Mouse (Mus musculus) CD4-positive, CD25-positive, alpha-beta regulatory T cell, adult 2 months (primary cell): ENCODE results near the gene Prr5l.

Experiments
- DNase-seq: peaks from one replicate; pipeline ENCODE4 v3.0.0-alpha.2; 2012; ENCODE audit warnings: low read depth, low spot score

The Prr5l gene

GRCm38 (mm10) chr2:101881471-101882162, 1.2 kb downstream of the Prr5l start:
- DNase-seq: no peak

GRCm38 (mm10) chr2:101871179-101871578, 11.6 kb downstream of the Prr5l start:
- peak; percentile 70 for DNase-seq

DNA sequence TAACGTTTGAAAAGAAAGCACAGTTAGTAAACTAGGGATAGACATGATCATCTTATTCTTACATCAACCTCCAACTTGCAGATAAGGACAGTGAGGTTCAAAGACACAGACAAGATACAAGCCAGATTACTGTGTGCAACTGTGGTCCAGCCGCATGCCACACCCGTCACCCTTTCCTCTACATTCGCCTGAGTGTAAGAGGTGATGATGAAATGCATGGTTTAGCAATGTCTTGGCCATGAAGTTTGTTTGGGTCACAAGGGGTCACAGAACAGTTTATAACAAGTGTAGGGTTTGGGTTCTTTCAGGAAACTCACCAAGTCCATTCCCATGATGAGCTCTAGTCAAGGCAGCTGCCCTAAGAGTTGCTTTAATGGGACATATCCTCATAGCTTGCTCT, 14.1 kb downstream of the Prr5l start:
- DNase-seq: no peak

- DNase-seq: no peak
Measured at GRCm38 (mm10) chr2:101862219-101863123, 20.4 kb downstream of the Prr5l start.

GRCm38 (mm10) chr2:101860920-101861485, 21.8 kb downstream of the Prr5l start:
- DNase-seq: no peak

DNA sequence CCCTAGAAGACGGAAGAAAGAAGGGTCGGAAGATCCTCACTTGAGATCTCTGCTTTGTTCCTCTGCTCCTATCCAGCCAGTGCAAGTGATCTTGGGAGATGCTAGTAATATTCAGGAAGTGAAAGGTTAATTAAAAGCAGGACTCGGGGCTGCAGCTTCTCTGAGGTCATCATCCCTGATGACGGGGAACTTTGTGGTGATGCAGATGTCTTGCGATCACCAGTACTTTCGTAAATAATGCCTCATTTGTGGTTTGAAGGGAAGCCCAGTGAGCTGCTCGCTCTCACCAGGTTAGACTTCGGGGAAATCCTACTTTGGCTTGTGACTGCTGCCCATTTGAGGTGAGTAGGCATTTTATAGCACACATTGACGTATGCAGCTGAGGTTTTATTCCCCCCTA, 26.7 kb downstream of the Prr5l start:
- no peak for DNase-seq

DNA sequence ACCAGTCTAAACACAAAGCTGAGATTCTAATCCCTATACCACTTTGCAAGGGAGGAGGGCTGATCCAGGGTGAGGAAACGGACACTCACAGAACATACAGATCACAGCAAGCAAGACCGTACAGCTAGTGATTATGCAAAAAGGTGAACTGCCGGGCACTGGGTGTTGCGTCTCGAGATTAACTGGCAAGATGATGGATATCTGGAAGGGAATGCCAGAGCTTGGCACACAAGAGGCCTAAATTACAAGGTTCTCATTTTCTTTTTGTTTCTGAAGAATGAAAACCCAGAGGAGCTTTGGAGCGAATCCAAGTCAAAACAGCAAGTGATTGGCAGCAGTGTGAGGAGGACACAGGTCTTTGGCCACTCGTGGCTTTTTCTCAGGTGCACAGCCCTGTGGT, 28.0 kb downstream of the Prr5l start:
- DNase-seq: no peak

DNA sequence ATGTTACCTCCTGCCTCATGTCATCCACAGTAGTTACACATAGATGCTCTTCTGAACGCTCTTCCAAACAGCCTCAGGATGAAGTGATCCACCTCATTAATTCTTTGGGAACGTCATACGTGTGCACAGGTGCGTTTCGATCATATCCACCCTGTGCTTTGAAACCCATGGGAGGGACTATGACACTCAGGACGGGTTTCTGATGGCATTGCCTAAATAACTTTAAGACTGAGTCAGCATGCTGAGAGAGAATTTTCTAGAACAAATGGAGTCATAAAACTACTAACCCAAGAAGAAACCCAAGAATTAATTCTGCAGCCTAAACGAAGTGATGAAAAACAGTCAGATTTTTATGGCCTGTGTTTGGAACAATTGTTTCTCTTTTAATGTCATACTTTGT, 40.1 kb downstream of the Prr5l start:
- DNase-seq: no peak

GRCm38 (mm10) chr2:101834816-101835523, 47.9 kb downstream of the Prr5l start:
- no peak for DNase-seq

GRCm38 (mm10) chr2:101832361-101832760, 50.5 kb downstream of the Prr5l start:
- no peak for DNase-seq

- no peak for DNase-seq
Measured at GRCm38 (mm10) chr2:101831851-101832250, 51.0 kb downstream of the Prr5l start.

GRCm38 (mm10) chr2:101830186-101830915, 52.5 kb downstream of the Prr5l start:
- no peak for DNase-seq

GRCm38 (mm10) chr2:101829013-101829412, 53.8 kb downstream of the Prr5l start:
- no peak for DNase-seq

DNA sequence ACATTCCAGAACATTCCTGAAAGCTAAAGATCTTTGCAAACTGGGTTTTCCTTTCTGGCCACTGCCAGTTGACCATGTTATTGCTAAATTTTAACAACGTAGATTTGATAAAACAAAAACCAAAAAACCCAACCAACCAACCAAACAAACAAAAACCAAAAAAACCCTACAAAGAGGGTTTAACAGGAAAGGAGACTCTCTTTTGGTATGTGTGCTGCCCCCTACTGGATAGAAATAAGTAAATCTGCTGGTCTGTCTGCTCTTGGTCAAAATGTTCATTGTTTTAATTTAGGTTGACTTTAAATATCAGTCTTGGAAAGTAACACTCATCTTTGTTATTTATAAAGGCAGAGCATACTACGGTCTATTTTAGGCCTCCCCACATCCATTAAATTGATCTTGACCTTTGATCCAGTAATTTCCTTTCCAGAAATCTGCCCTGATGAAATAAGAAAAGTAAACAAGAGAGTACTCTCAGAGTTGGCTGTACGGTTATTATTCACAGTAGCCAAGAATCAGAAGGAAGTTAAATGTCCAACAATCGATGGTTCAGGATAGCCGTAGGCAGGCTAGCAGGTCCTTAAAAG, 54.7 kb downstream of the Prr5l start:
- DNase-seq: peak; percentile 73

GRCm38 (mm10) chr2:101827626-101828025, 55.2 kb downstream of the Prr5l start:
- DNase-seq: no peak

DNA sequence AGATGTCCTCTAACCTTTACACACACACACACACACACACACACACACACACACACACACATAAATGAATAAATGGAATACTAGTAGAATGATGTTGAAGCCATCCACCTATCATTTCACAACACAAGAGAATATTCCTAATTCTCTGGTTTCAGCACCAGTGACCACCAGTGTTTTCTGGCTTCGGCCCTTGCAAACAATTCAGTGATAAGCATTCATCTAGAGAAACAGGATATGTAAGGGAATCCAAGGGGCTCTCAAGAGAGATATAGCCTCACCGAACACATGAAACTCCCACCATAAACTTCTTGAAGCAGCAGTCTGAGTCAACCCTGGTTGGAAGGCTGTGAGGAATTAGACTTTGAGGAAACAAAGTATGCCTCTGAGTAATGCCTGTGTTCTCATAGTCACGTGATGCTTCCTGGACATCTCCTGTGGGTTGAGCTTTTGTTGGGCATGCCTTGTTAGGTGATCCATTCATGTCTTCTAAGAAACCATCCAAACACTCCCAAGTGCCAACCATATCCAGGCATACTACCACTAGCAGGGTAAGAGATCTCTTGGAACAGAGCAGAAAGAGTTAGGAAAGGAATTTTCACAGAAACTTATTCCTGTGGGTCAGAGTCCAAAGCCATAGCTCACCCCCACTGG, 55.8 kb downstream of the Prr5l start:
- DNase-seq: no peak

DNA sequence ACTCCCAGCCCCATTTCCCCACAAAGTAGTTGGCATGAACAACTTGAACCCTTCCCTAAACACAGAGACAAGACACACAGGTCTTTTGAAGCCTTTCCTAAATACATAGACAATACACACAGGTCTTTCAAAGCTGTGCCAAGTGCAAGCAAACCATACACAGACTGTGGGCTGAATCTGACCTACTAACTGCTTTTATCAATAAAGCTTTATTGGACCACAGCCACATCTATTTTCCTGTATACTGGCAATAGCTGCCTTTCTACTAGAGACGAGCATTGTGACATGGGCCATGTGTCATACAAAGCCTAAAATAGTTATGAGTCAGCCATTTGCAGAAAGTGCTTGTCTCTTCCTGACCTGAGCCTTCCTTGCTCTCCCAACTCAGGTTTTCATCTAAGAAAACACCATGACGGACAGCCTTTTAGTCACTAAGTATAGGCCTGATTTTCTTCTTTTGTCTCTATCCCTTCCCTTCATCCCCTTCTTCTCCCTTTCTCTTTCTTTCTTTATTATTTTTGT, 56.6 kb downstream of the Prr5l start:
- no peak for DNase-seq

DNA sequence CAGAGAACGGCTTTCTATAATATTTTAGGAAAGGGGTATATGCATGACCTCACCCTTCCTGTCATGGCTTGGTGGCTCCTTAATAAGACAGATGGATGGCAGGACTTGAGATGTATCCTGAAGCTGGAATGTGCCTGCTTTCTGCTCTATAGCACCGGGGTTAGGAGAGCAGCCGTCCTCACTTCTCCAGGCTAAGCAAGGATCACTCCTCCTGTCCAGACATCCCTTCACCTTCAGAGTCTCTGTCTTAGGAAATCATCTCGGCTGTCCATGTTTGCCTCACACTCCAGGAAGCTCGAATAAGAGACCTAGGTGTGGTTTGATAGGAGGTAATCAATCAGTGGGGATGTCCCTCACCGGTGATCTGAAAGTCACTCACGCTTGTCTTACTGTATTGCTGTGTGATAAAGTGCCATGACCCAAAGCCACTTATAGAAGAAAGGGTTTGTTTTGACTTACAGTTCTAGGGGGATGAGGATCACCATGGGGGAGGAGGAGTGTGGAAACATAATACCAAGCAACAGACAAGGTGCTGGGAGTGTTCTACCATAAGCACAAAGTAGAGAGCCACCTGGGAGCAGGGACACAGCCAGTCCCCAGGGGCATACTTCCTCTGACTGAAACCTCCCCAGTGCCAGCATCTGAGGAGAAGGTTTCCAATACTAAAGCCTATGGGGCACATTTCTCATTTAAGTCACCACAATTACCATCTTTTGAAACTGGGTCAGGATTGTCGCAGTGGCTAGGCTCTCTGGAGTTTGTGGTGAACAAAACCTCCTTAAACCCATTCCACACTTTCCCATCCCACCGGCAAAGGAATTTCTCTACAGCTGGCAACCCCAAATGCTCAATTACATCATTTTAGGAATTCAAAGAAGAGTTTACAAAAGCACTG, 57.4 kb downstream of the Prr5l start:
- DNase-seq: no peak

GRCm38 (mm10) chr2:101823821-101824220, 59.0 kb downstream of the Prr5l start:
- DNase-seq: peak; percentile 38
